Mouse (Mus musculus) MEL (cell line): ENCODE results near the gene Lsm14a.

Experiments
- CHD1 ChIP-seq: IDR thresholded peaks from 2 replicates; pipeline ENCODE4 v1.6.1; 2012; ENCODE audit warnings: low read depth, mild to moderate bottlenecking, inconsistent platforms, low read length, improper control_type of control experiment
- CTCF ChIP-seq, 3 experiments: IDR thresholded peaks in 2 of 3; conservative IDR thresholded peaks in 1 of 3; 2 replicates each; pipeline ENCODE4 v1.5.1; 2011 to 2012; ENCODE audit warnings: low read length in 3 of 3, low read depth in 2 of 3, mild to moderate bottlenecking in 2 of 3, improper control_type of control experiment in 1 of 3, inconsistent platforms in 1 of 3, mixed read lengths in 1 of 3, moderate library complexity in 1 of 3; ENCODE audit not compliant: control insufficient read depth in 1 of 3, insufficient read depth in 1 of 3, poor library complexity in 1 of 3, severe bottlenecking in 1 of 3
- EP300 ChIP-seq, 2 experiments: IDR thresholded peaks; 2 replicates each; pipeline ENCODE4 v1.6.1; 2011; ENCODE audit warnings: improper control_type of control experiment in 2 of 2, low read length in 2 of 2, low read depth in 1 of 2, mild to moderate bottlenecking in 1 of 2
- ETS1 ChIP-seq: IDR thresholded peaks from 2 replicates; pipeline ENCODE4 v1.6.1; 2012; ENCODE audit warnings: low read depth, mild to moderate bottlenecking, inconsistent platforms, low read length, improper control_type of control experiment, moderate library complexity
- MEF2A ChIP-seq: IDR thresholded peaks from 2 replicates; pipeline ENCODE4 v1.6.1; 2014; ENCODE audit warnings: low read depth, mild to moderate bottlenecking, inconsistent platforms, low read length, improper control_type of control experiment; ENCODE audit not compliant: poor library complexity, insufficient replicate concordance, severe bottlenecking; ENCODE audit errors: extremely low read depth
- NELFE ChIP-seq: IDR thresholded peaks from 2 replicates; pipeline ENCODE4 v1.6.1; 2011; ENCODE audit warnings: low read depth, low read length, improper control_type of control experiment
- POLR2A ChIP-seq, 2 experiments: IDR thresholded peaks; 2 replicates each; pipeline ENCODE4 v1.6.1; 2011 to 2012; ENCODE audit warnings: low read length in 2 of 2, mild to moderate bottlenecking in 2 of 2, control low read depth in 1 of 2, improper control_type of control experiment in 1 of 2, low read depth in 1 of 2, moderate library complexity in 1 of 2; ENCODE audit not compliant: control insufficient read depth in 1 of 2, insufficient read depth in 1 of 2, poor library complexity in 1 of 2
- POLR2AphosphoS2 ChIP-seq: IDR thresholded peaks from 2 replicates; pipeline ENCODE4 v1.6.1; 2011; ENCODE audit warnings: low read length, improper control_type of control experiment
- RCOR1 ChIP-seq: IDR thresholded peaks from 2 replicates; pipeline ENCODE4 v1.6.1; 2012; ENCODE audit warnings: low read depth, mild to moderate bottlenecking, inconsistent platforms, low read length, improper control_type of control experiment
- TCF12 ChIP-seq: IDR thresholded peaks from 2 replicates; pipeline ENCODE4 v1.6.1; 2014; ENCODE audit warnings: low read depth, mild to moderate bottlenecking, inconsistent platforms, low read length, improper control_type of control experiment, moderate library complexity
- UBTF ChIP-seq: IDR thresholded peaks from 2 replicates; pipeline ENCODE4 v1.6.1; 2012; ENCODE audit warnings: low read depth, mild to moderate bottlenecking, inconsistent platforms, low read length, improper control_type of control experiment, moderate library complexity, borderline replicate concordance; ENCODE audit not compliant: insufficient read depth
- USF2 ChIP-seq, 2 experiments: IDR thresholded peaks; 2 replicates each; pipeline ENCODE4 v1.6.1; 2011 to 2012; ENCODE audit warnings: improper control_type of control experiment in 2 of 2, low read length in 2 of 2, borderline replicate concordance in 1 of 2, inconsistent platforms in 1 of 2, low read depth in 1 of 2, mild to moderate bottlenecking in 1 of 2; ENCODE audit not compliant: insufficient read depth in 1 of 2
- ZKSCAN1 ChIP-seq: IDR thresholded peaks from 2 replicates; pipeline ENCODE4 v1.6.1; 2012; ENCODE audit warnings: low read depth, mild to moderate bottlenecking, inconsistent platforms, low read length, improper control_type of control experiment, moderate library complexity
- ZNF384 ChIP-seq: IDR thresholded peaks from 2 replicates; pipeline ENCODE4 v1.6.1; 2012; ENCODE audit warnings: low read depth, mild to moderate bottlenecking, inconsistent platforms, low read length, improper control_type of control experiment

GRCm38 (mm10) chr7:34407492-34407891, 14.4 kb upstream of the Lsm14a start:
- TF ChIP-seq POLR2A (IDR thresholded peaks at IDR 0.05; ENCODE audit: control insufficient read depth in 1 of 2, insufficient read depth in 1 of 2, low read depth in 1 of 2, low read length in 2 of 2, poor library complexity in 1 of 2): no peak
- TF ChIP-seq POLR2AphosphoS2: no peak
- peak; percentile 73 to 96 (median 89) for TF ChIP-seq CTCF (IDR thresholded peaks at IDR 0.05 in 2 of 3, conservative IDR thresholded peaks at IDR 0.05 in 1 of 3; ENCODE audit: control insufficient read depth in 1 of 3, insufficient read depth in 1 of 3, low read depth in 2 of 3, low read length in 3 of 3, poor library complexity in 1 of 3, severe bottlenecking in 1 of 3)
- TF ChIP-seq UBTF: no peak
- no peak for TF ChIP-seq NELFE
- TF ChIP-seq ZKSCAN1: no peak
- no peak for TF ChIP-seq RCOR1
- TF ChIP-seq ETS1: no peak
- no peak for TF ChIP-seq MEF2A
- no peak for TF ChIP-seq TCF12
- no peak for TF ChIP-seq EP300 (IDR thresholded peaks at IDR 0.05; ENCODE audit: low read depth in 1 of 2, low read length in 2 of 2)
- TF ChIP-seq CHD1: no peak
- no peak for TF ChIP-seq USF2 (IDR thresholded peaks at IDR 0.05; ENCODE audit: borderline replicate concordance in 1 of 2, insufficient read depth in 1 of 2, low read depth in 1 of 2, low read length in 2 of 2)
- no peak for TF ChIP-seq ZNF384
